Mouse (Mus musculus) heart, embryonic 15.5 days (tissue): ENCODE measurements at regions not wholly inside any gene's neighbourhood (a gene's known extent, or its start where the extent isn't known, plus 50 kb on each side); places are given as distances from the start of the nearest gene placed in this dataset.

Source experiments
- ATAC-seq: fragments of 200-750 bp; cut with Nextera tagmentation; replicated peaks from 2 replicates; pipeline ENCODE4 v1.8.0; 2017; ENCODE audit warnings: low read depth, moderate TSS enrichment; ENCODE audit not compliant: insufficient number of reproducible peaks, insufficient read depth, low FRiP score
- H3K27ac ChIP-seq: fragments of 300-500 bp; sonication (generic); 2 replicates; pipeline ENCODE4 v1.5.1; 2015; ENCODE audit warnings: mild to moderate bottlenecking, inconsistent platforms
- H3K27me3 ChIP-seq: fragments of 300-500 bp; sonication (generic); 2 replicates; pipeline ENCODE4 v1.6.1; 2015; ENCODE audit warnings: inconsistent platforms
- H3K36me3 ChIP-seq: fragments of 300-500 bp; sonication (generic); 2 replicates; pipeline ENCODE4 v1.6.1; 2015; ENCODE audit warnings: mild to moderate bottlenecking, inconsistent platforms
- H3K4me1 ChIP-seq: fragments of 300-500 bp; sonication (generic); replicated peaks from 2 replicates; pipeline ENCODE4 v1.6.1; 2015; ENCODE audit warnings: inconsistent platforms
- H3K4me2 ChIP-seq: fragments of 300-500 bp; sonication (generic); 2 replicates; pipeline ENCODE4 v1.6.1; 2015; ENCODE audit warnings: inconsistent platforms, mild to moderate bottlenecking, moderate library complexity
- H3K4me3 ChIP-seq: fragments of 300-500 bp; sonication (generic); 2 replicates; pipeline ENCODE4 v1.5.1; 2015; ENCODE audit warnings: mild to moderate bottlenecking, inconsistent platforms
- H3K9ac ChIP-seq: fragments of 300-500 bp; sonication (generic); 2 replicates; pipeline ENCODE4 v1.6.1; 2015; ENCODE audit warnings: mild to moderate bottlenecking, inconsistent platforms
- H3K9me3 ChIP-seq: fragments of 300-500 bp; sonication (generic); replicated peaks from 2 replicates; pipeline ENCODE4 v1.6.1; 2016; ENCODE audit warnings: inconsistent platforms
- WGBS: fragments of 180-500 bp; shearing (Covaris S2); methylation state at CpG from one replicate; pipeline ENCODE4 v1.1.7; 2015; ENCODE audit warnings: mixed read lengths; 5-methylcytosine and 5-hydroxymethylcytosine counted together

DNA sequence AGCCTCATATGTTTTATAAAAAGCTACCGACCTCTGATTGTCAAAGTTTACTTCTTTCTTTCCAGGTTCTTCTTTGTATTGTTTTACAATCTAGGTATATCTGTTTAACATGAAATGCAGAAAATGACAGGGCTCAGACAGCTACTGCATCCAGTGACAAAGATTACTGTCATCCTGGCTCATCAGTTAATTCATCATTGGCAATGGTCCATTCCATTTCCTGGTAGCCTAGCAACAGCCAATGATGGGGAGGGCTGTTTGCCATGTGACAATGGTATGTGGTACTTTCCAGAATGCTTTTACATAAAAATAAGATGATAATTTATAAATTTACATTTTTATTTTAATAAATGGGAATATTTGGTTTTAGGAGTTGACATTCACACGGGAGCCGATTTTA is 630.9 kb downstream of the Bcl11a start:
- Histone ChIP-seq H3K36me3 (no peaks in the 10 kb centered on the region), H3K4me2 (no peak overlapping the region), H3K9me3 (no peaks in the 10 kb centered on the region), H3K9ac (no peak overlapping the region), H3K4me3 (no peak overlapping the region), H3K4me1 (no peaks in the 10 kb centered on the region), H3K27ac (no peak overlapping the region), H3K27me3 (no peaks in the 10 kb centered on the region)
- 81% methylated on average over 3 of the region's 3 CpGs for WGBS
- no peak for ATAC-seq

DNA sequence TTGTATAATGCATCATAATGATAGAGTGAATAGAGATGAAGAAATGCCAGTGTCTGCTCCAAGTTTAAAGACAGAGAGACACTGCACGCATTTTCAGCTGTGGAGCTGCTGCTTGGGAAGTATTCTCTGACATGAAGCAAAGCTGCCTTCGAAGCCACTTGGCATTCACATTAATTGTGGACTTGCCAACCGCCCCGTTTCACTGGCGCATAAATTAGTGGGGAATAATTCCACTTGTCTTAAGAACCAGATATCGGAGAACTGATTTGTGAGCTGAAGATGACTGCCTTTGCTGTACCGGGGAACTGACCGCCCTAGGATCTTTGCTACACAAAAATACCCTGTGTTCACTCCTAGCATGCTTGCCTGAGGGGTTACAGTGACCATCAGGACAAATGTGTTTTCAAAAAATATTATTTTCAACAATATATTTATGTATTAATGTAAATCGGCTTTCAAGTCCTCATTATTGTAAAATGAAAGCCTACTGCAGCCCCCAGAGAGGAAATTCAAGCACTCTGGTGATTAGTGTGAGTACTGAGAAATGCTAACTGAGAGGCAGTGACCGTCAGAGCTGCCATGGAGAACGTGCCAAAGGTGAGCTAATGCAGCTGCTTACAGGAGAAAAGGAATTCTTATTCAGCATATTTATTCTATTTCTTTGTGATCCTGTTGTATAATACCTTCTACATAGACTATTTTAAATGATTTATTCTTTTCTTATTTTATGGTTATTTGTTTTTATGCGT is 638.9 kb downstream of the Bcl11a start:
- Histone ChIP-seq H3K4me2 (no peak overlapping the region), H3K9me3 (no peaks in the 10 kb centered on the region), H3K4me1 (no peaks in the 10 kb centered on the region), H3K27ac (no peak overlapping the region), H3K27me3 (no peaks in the 10 kb centered on the region), H3K4me3 (no peak overlapping the region), H3K9ac (no peak overlapping the region), H3K36me3 (no peaks in the 10 kb centered on the region)
- 72% methylated on average over 12 of the region's 12 CpGs for WGBS
- no peak for ATAC-seq

DNA sequence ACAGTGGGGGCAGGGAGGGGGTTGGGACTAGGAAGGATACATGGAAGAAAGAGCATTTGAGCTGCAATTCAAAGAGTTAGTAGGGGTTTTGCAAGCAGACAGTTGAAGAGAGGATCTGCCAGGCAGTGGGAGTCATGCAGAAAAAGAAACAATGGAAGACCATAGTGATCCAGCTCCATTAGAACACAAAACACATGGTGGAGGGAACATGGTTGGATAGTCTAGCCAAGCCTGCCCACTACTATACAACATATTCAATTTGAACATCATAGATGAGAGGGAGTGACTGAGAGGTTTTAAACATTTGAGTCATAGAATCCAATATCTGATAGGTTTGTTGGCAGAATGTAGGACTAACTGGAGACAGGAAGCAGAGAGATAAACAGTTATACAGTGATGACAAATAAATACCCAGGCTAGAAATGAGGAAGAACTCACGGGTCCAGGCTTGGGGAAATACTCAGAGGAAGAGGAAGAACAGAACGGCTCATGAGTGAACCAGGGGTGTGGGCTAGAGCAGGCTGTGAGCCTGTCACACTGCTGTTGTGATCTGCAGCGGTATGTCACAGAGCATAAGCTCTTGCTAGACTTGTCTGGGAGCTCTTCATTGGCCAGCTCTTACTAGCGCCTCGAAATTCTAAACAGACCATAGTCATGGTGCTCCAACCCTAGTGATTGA is 646.5 kb downstream of the Bcl11a start:
- Histone ChIP-seq H3K27me3 (no peaks in the 10 kb centered on the region), H3K36me3 (no peaks in the 10 kb centered on the region), H3K9me3 (no peaks in the 10 kb centered on the region), H3K4me1 (no peaks in the 10 kb centered on the region), H3K4me2 (no peak overlapping the region), H3K4me3 (no peak overlapping the region), H3K9ac (no peak overlapping the region), H3K27ac (no peak overlapping the region)
- 66% methylated on average over 5 of the region's 5 CpGs for WGBS
- ATAC-seq: no peak

DNA sequence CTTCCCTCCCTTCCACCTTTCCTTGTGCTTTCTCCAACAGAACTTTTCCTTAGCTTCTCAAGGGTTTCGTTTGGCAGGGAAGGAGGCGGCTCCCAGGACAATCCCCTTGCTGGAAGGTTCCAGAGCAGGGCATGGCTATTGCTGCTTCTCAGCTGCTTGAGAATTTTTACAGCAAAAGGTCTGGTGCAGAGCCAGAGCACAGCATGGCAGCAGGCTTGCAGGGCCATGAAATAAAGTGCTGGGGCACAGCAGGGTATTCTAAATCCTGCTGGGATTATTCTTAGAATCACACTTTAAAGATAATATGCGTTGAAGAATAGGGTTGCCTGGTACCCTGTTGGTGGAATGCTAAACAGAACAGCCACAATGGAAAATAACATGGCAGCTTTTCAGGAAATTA is 648.5 kb downstream of the Bcl11a start:
- H3K4me2 ChIP-seq: no peak overlapping the region
- no peak overlapping the region for H3K4me3 ChIP-seq
- no peaks in the 10 kb centered on the region for H3K36me3 ChIP-seq
- H3K4me1 ChIP-seq: no peaks in the 10 kb centered on the region
- no peak overlapping the region for H3K9ac ChIP-seq
- no peaks in the 10 kb centered on the region for H3K27me3 ChIP-seq
- 36% methylated on average over 3 of the region's 3 CpGs for WGBS
- no peaks in the 10 kb centered on the region for H3K9me3 ChIP-seq
- no peak for ATAC-seq
- no peak overlapping the region for H3K27ac ChIP-seq

DNA sequence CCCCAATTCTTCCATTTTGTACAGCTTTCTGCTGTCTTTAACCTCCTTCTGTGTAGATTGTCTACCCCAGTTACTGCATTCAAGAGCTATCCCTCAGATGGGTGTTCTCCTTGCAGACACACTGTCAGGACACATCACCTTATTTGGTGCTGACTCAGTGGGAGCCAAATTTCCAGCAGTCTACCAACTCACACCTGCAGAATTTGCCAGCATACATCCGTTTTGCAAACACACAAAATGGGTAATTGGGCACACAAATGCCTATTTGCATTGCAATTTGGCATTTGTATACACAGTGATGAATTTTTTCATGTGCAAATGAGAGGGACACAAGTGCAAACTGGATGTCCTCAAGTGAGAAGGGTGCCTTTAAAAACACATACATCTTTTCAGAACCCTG is 649.5 kb downstream of the Bcl11a start:
- Histone ChIP-seq H3K36me3 (no peaks in the 10 kb centered on the region), H3K9me3 (no peaks in the 10 kb centered on the region), H3K27ac (no peak overlapping the region), H3K9ac (no peak overlapping the region), H3K27me3 (no peaks in the 10 kb centered on the region), H3K4me3 (no peak overlapping the region), H3K4me2 (no peak overlapping the region), H3K4me1 (no peaks in the 10 kb centered on the region)
- 28% methylated on average over 1 of the region's 1 CpGs for WGBS
- no peak for ATAC-seq

DNA sequence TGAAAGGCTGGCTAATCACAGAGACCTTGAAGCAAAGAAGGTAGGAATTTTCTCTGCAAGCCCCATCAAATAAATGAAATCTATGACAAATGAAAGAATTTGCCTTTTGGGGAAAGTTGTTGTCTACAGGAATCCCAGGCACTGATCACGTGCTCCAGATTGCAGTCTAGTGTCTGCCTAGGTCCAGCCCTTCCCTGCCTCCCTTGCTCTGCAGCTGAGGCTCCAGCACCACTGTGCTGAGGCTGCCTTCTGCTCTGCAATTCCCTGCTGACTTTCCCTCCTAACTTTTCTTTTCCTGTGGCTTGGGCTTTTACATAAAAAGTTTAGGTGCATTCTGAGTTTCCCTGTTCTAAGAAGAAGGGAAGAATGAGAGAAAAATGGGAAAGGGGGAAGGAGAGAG is 653.6 kb downstream of the Bcl11a start:
- no peak for ATAC-seq
- Histone ChIP-seq H3K4me1 (no peaks in the 10 kb centered on the region), H3K27me3 (no peaks in the 10 kb centered on the region), H3K9ac (no peak overlapping the region), H3K36me3 (no peaks in the 10 kb centered on the region), H3K4me2 (no peak overlapping the region), H3K4me3 (no peak overlapping the region), H3K27ac (no peak overlapping the region), H3K9me3 (no peaks in the 10 kb centered on the region)
- WGBS: 22% methylated on average over 1 of the region's 1 CpGs

DNA sequence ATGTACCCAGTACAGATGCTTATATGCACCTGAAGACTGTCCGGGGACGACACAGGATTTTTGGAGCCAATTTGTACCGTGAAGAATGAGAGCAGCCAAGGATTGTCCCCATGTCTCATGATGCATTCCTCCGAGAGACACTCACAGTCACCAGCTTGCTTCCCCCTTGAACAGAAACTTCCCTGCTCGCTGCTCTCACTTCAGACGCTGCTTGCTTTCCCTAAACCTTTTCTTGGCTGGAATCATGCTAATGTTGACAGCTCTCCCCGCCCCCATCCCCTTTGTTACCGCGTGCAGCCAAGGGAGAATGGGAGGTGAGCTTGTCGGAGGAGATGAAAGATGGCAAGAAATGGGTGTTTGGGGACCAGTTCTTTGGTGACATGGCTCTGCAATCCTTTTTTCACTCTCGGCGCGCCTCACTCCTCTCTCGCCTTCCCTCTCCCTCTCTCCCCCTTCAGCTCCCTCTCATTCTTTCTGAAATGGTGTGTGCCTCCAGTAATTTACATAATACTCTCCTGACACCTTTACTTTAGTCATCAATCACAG is 661.9 kb downstream of the Bcl11a start:
- 4% methylated on average over 14 of the region's 14 CpGs for WGBS
- no peak overlapping the region for H3K9ac ChIP-seq
- H3K36me3 ChIP-seq: no peaks in the 10 kb centered on the region
- no peak overlapping the region for H3K27ac ChIP-seq
- ATAC-seq: no peak
- no peaks in the 10 kb centered on the region for H3K9me3 ChIP-seq
- no peaks in the 10 kb centered on the region for H3K4me1 ChIP-seq
- peak overlapping the region; percentile 36 for H3K4me3 ChIP-seq
- no peaks in the 10 kb centered on the region for H3K27me3 ChIP-seq
- H3K4me2 ChIP-seq: peak overlapping the region; percentile 62

DNA sequence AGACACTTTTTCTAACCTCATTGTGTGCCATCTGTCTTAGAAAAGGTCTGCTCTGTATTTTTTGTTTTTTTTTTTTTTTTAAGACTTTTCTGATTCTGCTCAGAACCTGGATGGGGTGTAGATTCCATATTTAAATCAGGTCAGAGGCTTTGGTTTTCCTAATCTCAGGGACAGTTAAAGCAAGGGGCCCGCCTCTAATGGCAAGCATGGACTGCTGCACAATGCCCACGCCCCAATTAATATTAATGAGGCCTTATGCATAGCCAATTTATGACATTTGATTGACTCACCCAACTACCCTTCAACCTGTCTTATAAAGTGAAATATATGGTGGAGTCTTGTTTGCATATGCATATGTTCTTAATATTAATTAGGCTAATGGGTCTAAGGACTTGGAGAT is 662.6 kb downstream of the Bcl11a start:
- Histone ChIP-seq H3K4me2 (no peak overlapping the region), H3K9ac (no peak overlapping the region), H3K9me3 (no peaks in the 10 kb centered on the region), H3K36me3 (no peaks in the 10 kb centered on the region), H3K27me3 (no peaks in the 10 kb centered on the region), H3K4me1 (no peaks in the 10 kb centered on the region), H3K27ac (no peak overlapping the region), H3K4me3 (no peak overlapping the region)
- ATAC-seq: no peak
- WGBS: 63% methylated on average over 2 of the region's 2 CpGs

DNA sequence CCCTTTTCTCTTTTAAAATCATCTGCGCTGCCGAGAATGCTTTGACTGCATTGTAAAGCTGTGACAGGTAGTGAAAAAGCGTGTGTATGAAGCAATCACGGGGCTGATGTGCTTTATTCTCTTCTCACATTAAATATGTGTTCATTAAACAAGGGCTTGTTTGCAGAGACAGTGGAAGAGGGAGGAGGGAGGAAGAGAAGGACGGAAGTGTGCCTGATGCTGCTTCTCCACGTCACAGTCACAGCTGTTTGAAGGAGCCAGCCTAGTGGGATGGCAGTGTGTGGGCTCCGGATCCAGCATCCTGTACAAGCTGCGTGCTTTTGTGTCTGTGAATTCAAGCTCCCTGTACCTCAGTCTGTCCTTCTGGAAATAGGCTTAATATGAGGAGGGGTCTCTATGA is 664.7 kb downstream of the Bcl11a start:
- H3K4me1 ChIP-seq: no peaks in the 10 kb centered on the region
- H3K9ac ChIP-seq: no peak overlapping the region
- no peak overlapping the region for H3K4me2 ChIP-seq
- no peaks in the 10 kb centered on the region for H3K36me3 ChIP-seq
- ATAC-seq: no peak
- no peak overlapping the region for H3K27ac ChIP-seq
- H3K4me3 ChIP-seq: no peak overlapping the region
- WGBS: 75% methylated on average over 8 of the region's 8 CpGs
- no peaks in the 10 kb centered on the region for H3K27me3 ChIP-seq
- H3K9me3 ChIP-seq: no peaks in the 10 kb centered on the region

DNA sequence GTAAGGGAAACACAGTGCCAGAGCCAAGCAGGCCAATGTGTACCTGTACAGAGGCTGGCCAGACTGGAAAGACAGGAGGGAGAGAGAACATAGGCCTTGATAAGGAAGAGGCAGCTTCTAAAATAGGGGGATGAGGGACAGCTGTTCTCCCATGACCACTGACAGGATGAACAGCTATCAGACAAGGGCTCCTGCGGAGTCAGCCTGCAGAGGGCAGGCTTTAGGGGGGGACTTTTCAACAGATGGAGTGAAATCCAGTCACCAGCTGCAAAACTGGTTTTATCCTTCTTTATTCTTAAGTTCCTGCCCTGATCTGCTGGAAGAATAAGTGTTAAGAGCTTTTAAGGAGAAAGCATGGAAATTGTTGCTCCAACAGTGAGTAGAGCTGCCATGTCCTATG is 665.6 kb downstream of the Bcl11a start:
- H3K4me1 ChIP-seq: no peaks in the 10 kb centered on the region
- 47% methylated on average over 1 of the region's 1 CpGs for WGBS
- H3K4me2 ChIP-seq: no peak overlapping the region
- no peaks in the 10 kb centered on the region for H3K9me3 ChIP-seq
- H3K36me3 ChIP-seq: no peaks in the 10 kb centered on the region
- H3K4me3 ChIP-seq: no peak overlapping the region
- no peak for ATAC-seq
- no peak overlapping the region for H3K27ac ChIP-seq
- H3K27me3 ChIP-seq: no peaks in the 10 kb centered on the region
- H3K9ac ChIP-seq: no peak overlapping the region

DNA sequence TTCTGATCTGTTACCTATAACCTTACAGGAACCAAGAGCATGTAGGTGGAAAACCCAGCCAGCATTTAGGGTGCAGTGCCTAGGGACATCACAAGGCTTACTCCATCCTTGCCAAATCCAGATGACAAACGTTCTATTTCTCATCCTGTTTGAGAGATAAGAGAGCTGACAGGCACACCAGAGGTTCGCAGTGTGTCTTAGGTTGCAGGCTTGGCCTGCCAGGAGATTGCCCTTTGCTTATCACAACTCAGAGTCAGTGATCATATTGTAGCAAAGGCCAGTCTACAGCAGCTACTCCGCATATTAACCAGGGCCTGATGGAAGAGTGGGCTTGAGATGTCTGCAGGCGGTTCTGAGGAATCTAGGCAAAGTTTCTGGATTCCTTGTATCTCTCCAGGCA is 668.0 kb downstream of the Bcl11a start:
- H3K27ac ChIP-seq: no peak overlapping the region
- H3K9me3 ChIP-seq: no peaks in the 10 kb centered on the region
- H3K9ac ChIP-seq: no peak overlapping the region
- whole genome bisulfite sequencing: 50% methylated on average over 4 of the region's 4 CpGs
- no peak overlapping the region for H3K4me2 ChIP-seq
- no peaks in the 10 kb centered on the region for H3K27me3 ChIP-seq
- no peak overlapping the region for H3K4me3 ChIP-seq
- no peak for ATAC-seq
- no peaks in the 10 kb centered on the region for H3K36me3 ChIP-seq
- H3K4me1 ChIP-seq: no peaks in the 10 kb centered on the region
